Comparison of ENCODE assay signal across 22 mouse cellular contexts in the genomic region with DNA sequence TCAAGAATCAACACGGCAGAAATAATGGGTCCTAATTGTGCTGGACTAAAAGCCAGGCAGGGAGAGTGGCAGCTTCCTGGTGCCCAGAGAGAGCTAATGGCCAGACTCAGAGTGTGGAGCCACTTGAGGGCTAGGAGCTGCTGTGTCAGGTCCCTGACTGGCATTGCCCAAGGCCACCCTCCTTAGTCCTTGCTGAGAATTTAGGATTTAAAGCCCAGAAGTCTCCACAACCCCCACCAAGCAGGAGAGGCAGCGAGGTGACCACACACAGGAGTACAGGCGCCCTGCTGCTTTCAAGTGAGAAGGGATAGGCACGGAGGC.
DNase-seq lines count a peak whose midpoint lies in the region; ATAC-seq lines count a peak whose summit lies in the region.
"Had no signal": no experiment of that assay in that cellular context is flagged by ENCODE, and none has a peak within 500 bp of the region (broad histone marks: within the 10 kb centered on the region; RNA-seq: fewer than 3 reads in every experiment).

No protein-coding gene starts in this region.

- H3K4me3 ChIP-seq in forebrain, embryonic 10.5 days = peak overlapping the region; percentile 20; the same call in 1 of the 2 replicates
- H3K4me3 ChIP-seq in forebrain, embryonic 16.5 days (replicated peaks; ENCODE audit: low read length) = no peak overlapping the region
- no peak overlapping the region for H3K4me3 ChIP-seq in hindbrain, embryonic 16.5 days (ENCODE audit: low read length)
- H3K4me3 ChIP-seq in midbrain, embryonic 16.5 days (ENCODE audit: low read depth, low read length) = no peak overlapping the region
- H3K4me3 ChIP-seq: embryonic facial prominence, embryonic 15.5 days; heart, embryonic 10.5 days; intestine, embryonic 15.5 days; kidney, embryonic 15.5 days; left cerebral cortex, adult 2 months; limb, embryonic 10.5 days; liver, embryonic 12.5 days; lung, embryonic 15.5 days; stomach, embryonic 15.5 days had no signal

- no peaks in the 10 kb centered on the region for H3K9me3 ChIP-seq in forebrain, embryonic 10.5 days
- no peaks in the 10 kb centered on the region for H3K9me3 ChIP-seq in forebrain, embryonic 16.5 days (ENCODE audit: control insufficient read depth, low read length)
- no peaks in the 10 kb centered on the region for H3K9me3 ChIP-seq in hindbrain, embryonic 16.5 days (ENCODE audit: control insufficient read depth, low read length)
- H3K9me3 ChIP-seq in midbrain, embryonic 16.5 days (replicated peaks; ENCODE audit: control insufficient read depth, low read length, poor library complexity, severe bottlenecking) = no peaks in the 10 kb centered on the region
- H3K9me3 ChIP-seq: embryonic facial prominence, embryonic 15.5 days; heart, embryonic 10.5 days; intestine, embryonic 15.5 days; kidney, embryonic 15.5 days; limb, embryonic 10.5 days; liver, embryonic 12.5 days; lung, embryonic 15.5 days; stomach, embryonic 15.5 days had no signal

- intact Hi-C loops in heart, postnatal 10 days (cut with DNase I) = no loop called here

- DNase-seq in forebrain, embryonic 10.5 days (ENCODE audit: extremely low spot score, low spot score) = no peak
- no peak for DNase-seq in kidney, adult 18-20 months
- DNase-seq in heart, postnatal 10 days = no peak
- DNase-seq in cerebellum, postnatal 36 days = no peak
- no peak for DNase-seq in testis, postnatal 14 days (ENCODE audit: low spot score)
- DNase-seq: adrenal gland, postnatal 10 days; cerebellum, adult 18-20 months; gastrocnemius, postnatal 36 days; heart, postnatal 14 days; spleen, adult 18-20 months had no signal

- peaks cover 38% of the 10 kb centered on the region for H3K4me1 ChIP-seq in forebrain, embryonic 10.5 days
- H3K4me1 ChIP-seq in forebrain, embryonic 16.5 days (replicated peaks; ENCODE audit: control insufficient read depth, insufficient read depth, low read length) = peaks cover 26% of the 10 kb centered on the region
- peaks cover 18% of the 10 kb centered on the region for H3K4me1 ChIP-seq in hindbrain, embryonic 16.5 days (ENCODE audit: control insufficient read depth, insufficient read depth, low read depth, low read length)
- peaks cover 30% of the 10 kb centered on the region for H3K4me1 ChIP-seq in midbrain, embryonic 16.5 days (ENCODE audit: control insufficient read depth, insufficient read depth, low read length)
- H3K4me1 ChIP-seq: embryonic facial prominence, embryonic 15.5 days; liver, embryonic 12.5 days had no signal

- peak overlapping the region; percentile 64 for H3K27ac ChIP-seq in forebrain, embryonic 10.5 days
- peak overlapping the region; percentile 78 for H3K27ac ChIP-seq in forebrain, embryonic 16.5 days (ENCODE audit: low read length)
- peak overlapping the region; percentile 76 for H3K27ac ChIP-seq in hindbrain, embryonic 16.5 days (ENCODE audit: low read depth, low read length)
- H3K27ac ChIP-seq in midbrain, embryonic 16.5 days (ENCODE audit: low read length) = peak overlapping the region; percentile 94
- H3K27ac ChIP-seq: embryonic facial prominence, embryonic 15.5 days; heart, embryonic 10.5 days; intestine, embryonic 15.5 days; kidney, embryonic 15.5 days; limb, embryonic 10.5 days; liver, embryonic 12.5 days; lung, embryonic 15.5 days; stomach, embryonic 15.5 days had no signal

- ATAC-seq in forebrain, embryonic 16.5 days = peak; percentile 39
- ATAC-seq in hindbrain, embryonic 16.5 days = peak; percentile 46
- ATAC-seq in midbrain, embryonic 16.5 days = peak; percentile 66
- ATAC-seq: intestine, embryonic 15.5 days; liver, embryonic 12.5 days had no signal

- H3K9ac ChIP-seq in forebrain, embryonic 16.5 days (replicated peaks; ENCODE audit: low read depth, low read length) = 0 out of 2 replicates have a peak overlapping the region, but pooled peaks have one; percentile 2
- H3K9ac ChIP-seq in hindbrain, embryonic 16.5 days (ENCODE audit: low read depth, low read length) = peak overlapping the region; percentile 46
- H3K9ac ChIP-seq in midbrain, embryonic 16.5 days (ENCODE audit: low read depth, low read length) = peak overlapping the region; percentile 44
- H3K9ac ChIP-seq: embryonic facial prominence, embryonic 15.5 days; intestine, embryonic 15.5 days; kidney, embryonic 15.5 days; liver, embryonic 12.5 days; lung, embryonic 15.5 days; stomach, embryonic 15.5 days had no signal

- no peaks in the 10 kb centered on the region for H3K36me3 ChIP-seq in forebrain, embryonic 10.5 days (replicated peaks)
- no peaks in the 10 kb centered on the region for H3K36me3 ChIP-seq in forebrain, embryonic 16.5 days (ENCODE audit: control insufficient read depth, insufficient read depth)
- no peaks in the 10 kb centered on the region for H3K36me3 ChIP-seq in hindbrain, embryonic 16.5 days (ENCODE audit: control insufficient read depth, insufficient read depth, low read length)
- H3K36me3 ChIP-seq in midbrain, embryonic 16.5 days (ENCODE audit: control insufficient read depth, insufficient read depth, low read length) = no peaks in the 10 kb centered on the region
- H3K36me3 ChIP-seq: embryonic facial prominence, embryonic 15.5 days; heart, embryonic 10.5 days; intestine, embryonic 15.5 days; kidney, embryonic 15.5 days; limb, embryonic 10.5 days; liver, embryonic 12.5 days; lung, embryonic 15.5 days; stomach, embryonic 15.5 days had no signal

- WGBS in forebrain, embryonic 10.5 days = 36% methylated on average over 4 of the region's 4 CpGs
- 24% methylated on average over 4 of the region's 4 CpGs for WGBS in forebrain, embryonic 16.5 days
- 28% methylated on average over 4 of the region's 4 CpGs for WGBS in hindbrain, embryonic 16.5 days
- WGBS in midbrain, embryonic 16.5 days = 18% methylated on average over 4 of the region's 4 CpGs

- peaks cover 57% of the 10 kb centered on the region for H3K27me3 ChIP-seq in forebrain, embryonic 10.5 days (ENCODE audit: poor library complexity, severe bottlenecking)
- H3K27me3 ChIP-seq in forebrain, embryonic 16.5 days (replicated peaks; ENCODE audit: control insufficient read depth, insufficient read depth, low read length) = peaks cover 32% of the 10 kb centered on the region
- no peaks in the 10 kb centered on the region for H3K27me3 ChIP-seq in hindbrain, embryonic 16.5 days (replicated peaks; ENCODE audit: control insufficient read depth, insufficient read depth, low read length)
- no peaks in the 10 kb centered on the region for H3K27me3 ChIP-seq in midbrain, embryonic 16.5 days (ENCODE audit: control insufficient read depth, insufficient read depth, low read depth, low read length)
- H3K27me3 ChIP-seq: intestine, embryonic 15.5 days; lung, embryonic 15.5 days; stomach, embryonic 15.5 days had no signal

- H3K4me2 ChIP-seq in forebrain, embryonic 16.5 days (ENCODE audit: low read length) = no peak overlapping the region
- H3K4me2 ChIP-seq in hindbrain, embryonic 16.5 days (ENCODE audit: low read length) = peak overlapping the region; percentile 45; the same call in 1 of the 2 replicates
- H3K4me2 ChIP-seq in midbrain, embryonic 16.5 days (ENCODE audit: low read length) = peak overlapping the region; percentile 44
- H3K4me2 ChIP-seq: embryonic facial prominence, embryonic 15.5 days; intestine, embryonic 15.5 days; kidney, embryonic 15.5 days; liver, embryonic 12.5 days; lung, embryonic 15.5 days; stomach, embryonic 15.5 days had no signal
